Mouse (Mus musculus): ENCODE measurements around the gene Dpp9.

Dpp9 gene

DNA sequence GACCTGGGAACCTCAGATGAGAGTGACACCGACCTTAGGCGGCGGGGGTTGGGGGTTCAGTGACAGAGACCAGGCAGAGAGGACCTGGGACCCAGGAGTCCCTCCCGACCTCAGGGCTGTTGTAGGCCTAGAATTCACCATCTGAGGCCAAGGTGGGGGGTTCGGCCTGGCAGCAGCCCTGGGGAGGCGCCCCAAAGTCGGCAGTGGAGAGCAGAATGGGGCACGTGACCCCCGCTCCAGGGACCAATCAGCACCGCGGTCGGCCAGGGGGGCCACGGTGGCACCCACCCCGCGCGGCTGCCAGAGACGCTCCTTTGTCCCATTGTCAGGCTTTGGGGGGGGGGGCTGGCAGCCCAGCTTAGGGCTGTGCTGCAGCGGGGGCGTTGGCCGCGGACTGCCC lies 79.3 kb downstream of the Dpp9 start:
- DNase-seq (ENCODE audit: low spot score), result no peak

DNA sequence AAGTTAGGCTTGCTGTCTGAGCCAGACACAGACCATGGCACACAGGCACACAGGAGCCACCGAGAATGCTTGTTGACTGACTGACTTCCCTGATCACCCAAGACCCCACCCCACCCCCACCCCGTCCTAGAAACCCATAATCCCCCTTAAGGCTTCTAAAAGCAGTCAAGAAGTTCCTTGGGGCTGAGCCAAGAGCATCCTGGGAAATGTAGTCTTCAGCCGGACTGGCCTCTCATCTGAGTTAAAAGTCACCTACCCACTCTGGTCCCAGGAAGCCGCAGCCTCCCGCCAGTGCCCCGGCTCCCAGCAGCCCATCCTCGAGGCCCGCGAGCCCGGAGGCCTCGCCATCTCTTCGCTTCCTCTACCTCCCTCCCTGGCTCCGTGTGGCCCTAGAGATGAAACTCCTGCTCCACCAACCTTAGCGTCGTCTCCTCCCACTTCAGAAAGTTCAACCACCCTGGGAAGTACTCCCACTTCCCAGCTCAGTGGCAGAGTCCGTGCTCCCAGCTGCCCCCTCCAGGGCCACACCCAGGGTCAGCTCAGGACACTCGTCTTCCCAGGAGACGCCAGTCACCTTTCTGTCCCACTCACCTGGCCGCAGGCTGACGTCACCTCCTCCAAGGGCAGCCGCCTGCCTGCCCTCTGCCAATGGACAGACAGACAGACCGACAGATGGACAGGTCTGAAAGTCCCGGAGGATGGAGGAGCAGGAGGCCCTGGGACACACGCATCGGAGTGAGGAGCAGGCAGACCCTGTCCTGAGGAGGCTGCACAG lies 80.7 kb downstream of the Dpp9 start:
- DNase-seq (ENCODE audit: low spot score), result no peak
